Mouse (Mus musculus) heart, postnatal 0 days (tissue): Measurements from ENCODE around the gene Smyd1. TPM values are rescaled to one million over a fixed set of nuclear protein-coding genes. Genes with fewer than 3 reads are reported as not detected.
"Not testable (repeated sequence)": the region's sequence is repeated elsewhere in the genome, so short reads cannot be mapped to it uniquely, and the experiment has no call there.

Experiments used
- ATAC-seq: fragments of 200-750 bp; cut with Nextera tagmentation; 2 replicates; pipeline ENCODE4 v1.8.0; 2017; ENCODE audit warnings: low read depth, moderate number of reproducible peaks, moderate library complexity; ENCODE audit not compliant: insufficient read depth
- DNase-seq: peaks from one replicate; pipeline ENCODE4 v3.0.0-alpha.2; 2016; ENCODE audit warnings: low spot score
- H3K27ac ChIP-seq: fragments of 300-500 bp; sonication (generic); 2 replicates; pipeline ENCODE4 v1.5.1; 2014; ENCODE audit warnings: low read depth, mild to moderate bottlenecking
- H3K27me3 ChIP-seq: fragments of 300-500 bp; sonication (generic); 2 replicates; pipeline ENCODE4 v1.6.1; 2014; ENCODE audit warnings: low read length, mixed read lengths; ENCODE audit not compliant: control insufficient read depth, insufficient read depth
- H3K36me3 ChIP-seq: fragments of 300-500 bp; sonication (generic); replicated peaks from 2 replicates; pipeline ENCODE4 v1.6.1; 2014; ENCODE audit warnings: low read length, mixed read lengths; ENCODE audit not compliant: control insufficient read depth, insufficient read depth
- H3K4me1 ChIP-seq: fragments of 300-500 bp; sonication (generic); 2 replicates; pipeline ENCODE4 v1.6.1; 2014; ENCODE audit warnings: antibody characterized with exemption; ENCODE audit not compliant: control insufficient read depth, insufficient read depth
- H3K4me2 ChIP-seq: fragments of 300-500 bp; sonication (generic); 2 replicates; pipeline ENCODE4 v1.6.1; 2014; ENCODE audit warnings: low read depth, mild to moderate bottlenecking, low read length, moderate library complexity
- H3K4me3 ChIP-seq: fragments of 300-500 bp; sonication (generic); 2 replicates; pipeline ENCODE4 v1.5.1; 2014; ENCODE audit warnings: low read depth, low read length
- H3K9ac ChIP-seq: fragments of 300-500 bp; sonication (generic); replicated peaks from 2 replicates; pipeline ENCODE4 v1.6.1; 2014; ENCODE audit warnings: low read depth, low read length, mixed read lengths
- H3K9me3 ChIP-seq: fragments of 300-500 bp; sonication (generic); replicated peaks from 2 replicates; pipeline ENCODE4 v1.6.1; 2016; ENCODE audit warnings: low read length; ENCODE audit not compliant: control insufficient read depth
- CTCF ChIP-seq: IDR thresholded peaks from 2 replicates; pipeline ENCODE4 v1.5.1; 2016; ENCODE audit warnings: antibody characterized with exemption, control low read depth, low read depth
- EP300 ChIP-seq: IDR thresholded peaks from 2 replicates; pipeline ENCODE4 v1.6.1; 2016; ENCODE audit warnings: antibody characterized with exemption, low read depth
- WGBS: fragments of 180-500 bp; shearing (Covaris S2); extraction: QIAGEN DNeasy Blood & Tissue Kit; methylation state at CpG from one replicate; pipeline ENCODE4 v1.1.7; 2014; 5-methylcytosine and 5-hydroxymethylcytosine counted together
- polyA plus RNA-seq: library from polyadenylated mRNA; unstranded; fragments of >200 nt; fragmentation: Nextera tagmentation; extraction: Ambion mirVana; gene quantifications from 2 replicates; pipeline ENCODE4 v1.2.1, GENCODE M21; 2015
- total RNA-seq: library from RNA; depleted of rRNA; stranded (reverse); fragments of >200 nt; gene quantifications from 2 replicates; pipeline ENCODE4 v1.2.3, GENCODE M21; 2014; ENCODE audit warnings: low replicate concordance

The Smyd1 gene
- total and polyA plus RNA-seq, 2 experiments from 2014 or later = 106 to 316 TPM

GRCm38 (mm10) chr6:71333578-71334273 lies 11.7 kb upstream of the Smyd1 start:
- Histone ChIP-seq H3K4me1 (no peaks in the 10 kb centered on the region), H3K27me3 (no peaks in the 10 kb centered on the region), H3K4me3 (no peak overlapping the region), H3K9me3 (no peaks in the 10 kb centered on the region), H3K27ac (no peak overlapping the region; the same call in 1 of the 2 replicates), H3K9ac (no peak overlapping the region), H3K4me2 (no peak overlapping the region), H3K36me3 (no peaks in the 10 kb centered on the region)
- TF ChIP-seq EP300 = no peak
- no peak for TF ChIP-seq CTCF
- 88% methylated on average over 11 of the region's 11 CpGs for WGBS
- DNase-seq (no peak), ATAC-seq (no peak)

DNA sequence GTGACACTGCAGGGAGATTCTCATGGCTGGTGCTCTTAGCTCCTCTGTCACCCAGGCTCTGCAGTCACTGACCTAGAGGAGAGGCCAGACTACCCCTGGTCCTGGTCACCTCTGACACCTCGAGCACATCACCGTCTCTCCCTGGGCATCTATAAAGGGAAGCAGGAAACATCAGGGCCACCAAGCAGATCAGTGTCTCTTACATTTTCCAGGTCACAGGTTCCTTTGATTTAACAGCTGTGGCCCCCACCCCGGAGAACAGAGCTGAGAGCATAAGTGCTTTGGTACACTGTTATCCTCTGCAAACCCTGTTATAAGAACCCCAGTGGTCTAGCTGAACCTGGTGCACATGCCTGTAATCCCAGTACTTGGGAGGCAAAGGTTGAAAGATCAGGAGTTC lies 11.0 kb upstream of the Smyd1 start:
- 55% methylated on average over 3 of the region's 3 CpGs for WGBS
- Histone ChIP-seq H3K4me3 (no peak overlapping the region), H3K4me2 (no peak overlapping the region), H3K27me3 (no peaks in the 10 kb centered on the region), H3K36me3 (no peaks in the 10 kb centered on the region), H3K27ac (no peak overlapping the region; the same call in 1 of the 2 replicates), H3K9ac (no peak overlapping the region), H3K4me1 (no peaks in the 10 kb centered on the region), H3K9me3 (no peaks in the 10 kb centered on the region)
- ATAC-seq = no peak
- DNase-seq = no peak
- TF ChIP-seq CTCF = no peak

DNA sequence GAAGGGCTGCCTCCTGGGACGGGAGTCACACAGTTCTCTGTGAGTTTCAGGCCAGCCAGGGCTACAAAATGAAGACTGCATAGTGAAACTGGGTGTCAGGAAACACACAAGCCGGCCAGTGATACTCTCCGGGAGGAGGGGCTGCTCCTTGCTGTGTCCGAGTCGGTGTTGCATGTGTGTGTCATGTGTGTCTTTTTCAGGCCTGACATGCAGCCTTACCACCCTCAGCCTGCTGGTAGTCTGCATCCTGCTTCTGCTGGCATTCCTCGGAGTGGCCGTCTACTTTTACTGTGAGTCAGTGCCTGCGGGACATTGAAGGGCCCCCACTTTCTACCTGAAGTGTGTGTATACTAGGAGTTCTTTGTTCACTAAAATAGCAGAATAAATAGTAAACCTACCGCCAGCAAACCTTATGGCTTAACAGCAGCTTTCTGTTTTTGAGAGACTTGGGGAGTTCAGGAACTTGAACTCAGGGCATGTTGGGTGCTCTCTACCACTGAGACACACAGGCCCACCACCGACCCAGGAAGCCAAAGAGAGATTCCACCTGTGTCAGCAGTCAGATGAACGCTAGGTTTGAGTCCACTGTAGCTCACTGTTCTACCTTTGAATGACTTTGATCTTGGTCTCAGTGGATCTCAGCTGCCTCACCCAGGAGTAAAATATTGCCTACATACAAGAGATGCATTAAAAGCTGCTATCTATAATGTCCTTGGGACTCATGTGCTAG lies 10.4 kb upstream of the Smyd1 start:
- Histone ChIP-seq H3K27me3 (no peaks in the 10 kb centered on the region), H3K36me3 (no peaks in the 10 kb centered on the region), H3K4me1 (no peaks in the 10 kb centered on the region), H3K27ac (no peak overlapping the region; the same call in 1 of the 2 replicates), H3K9me3 (no peaks in the 10 kb centered on the region), H3K9ac (no peak overlapping the region), H3K4me2 (no peak overlapping the region), H3K4me3 (no peak overlapping the region)
- WGBS = 77% methylated on average over 11 of the region's 11 CpGs
- ATAC-seq (no peak), DNase-seq (no peak)
- no peak for TF ChIP-seq CTCF
- TF ChIP-seq EP300 = no peak

DNA sequence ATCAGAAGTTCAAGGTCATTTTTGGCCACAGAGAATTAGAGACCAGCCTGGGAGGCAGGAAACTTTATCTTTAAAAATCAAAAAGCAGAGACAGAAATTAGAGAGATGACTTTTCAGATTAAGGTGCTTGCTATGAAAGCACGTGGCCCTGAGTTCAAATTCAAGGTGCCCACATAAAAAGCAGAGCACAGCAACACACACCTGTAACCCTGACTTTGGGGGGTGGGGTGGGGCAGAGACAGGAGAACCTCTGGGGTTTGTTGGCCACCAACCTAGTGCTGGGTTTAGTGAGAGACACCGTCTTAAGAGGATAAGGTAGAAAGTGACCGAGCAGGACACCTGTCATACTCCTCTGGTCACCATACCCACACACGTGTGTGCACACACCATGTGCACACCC lies 9.5 kb upstream of the Smyd1 start:
- not testable (repeated sequence) for H3K4me1 ChIP-seq, H3K27me3 ChIP-seq, ATAC-seq, DNase-seq, H3K27ac ChIP-seq, H3K36me3 ChIP-seq, H3K4me3 ChIP-seq, H3K9ac ChIP-seq, H3K4me2 ChIP-seq, H3K9me3 ChIP-seq
- 76% methylated on average over 2 of the region's 4 CpGs for WGBS

- Histone ChIP-seq H3K4me3 (no peak overlapping the region), H3K27ac (peak overlapping the region; percentile 11; the same call in 1 of the 2 replicates), H3K4me2 (no peak overlapping the region), H3K36me3 (no peaks in the 10 kb centered on the region), H3K27me3 (no peaks in the 10 kb centered on the region), H3K9me3 (no peaks in the 10 kb centered on the region), H3K9ac (no peak overlapping the region), H3K4me1 (no peaks in the 10 kb centered on the region)
- 70% methylated on average over 7 of the region's 7 CpGs for WGBS
- DNase-seq (no peak), ATAC-seq (no peak)
- TF ChIP-seq CTCF (no peak), EP300 (no peak)
These were observed 8.5 kb upstream of the Smyd1 start for GRCm38 (mm10) chr6:71330486-71330885.

DNA sequence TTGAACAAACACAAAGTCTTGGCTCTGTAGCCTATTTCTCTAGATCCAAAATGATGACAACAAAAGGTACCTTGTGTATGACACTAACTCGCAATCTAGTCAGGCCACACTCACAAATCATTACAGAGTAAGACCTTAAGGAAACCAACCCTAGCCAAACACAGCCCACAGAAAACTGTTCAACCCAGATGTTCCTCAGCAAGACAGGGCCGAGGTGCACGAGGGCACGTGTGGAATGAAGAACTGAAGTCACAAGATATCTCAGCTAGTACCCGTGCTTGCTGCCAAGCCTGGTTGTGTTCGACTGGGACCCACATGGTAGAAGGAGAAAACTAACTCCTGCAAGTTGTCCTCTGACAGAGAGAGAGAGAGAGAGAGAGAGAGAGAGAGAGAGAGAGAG lies 7.8 kb upstream of the Smyd1 start:
- Histone ChIP-seq H3K9ac (no peak overlapping the region), H3K27me3 (no peaks in the 10 kb centered on the region), H3K4me1 (no peaks in the 10 kb centered on the region), H3K36me3 (no peaks in the 10 kb centered on the region), H3K27ac (no peak overlapping the region), H3K4me2 (no peak overlapping the region), H3K9me3 (no peaks in the 10 kb centered on the region), H3K4me3 (no peak overlapping the region)
- no peak for DNase-seq
- ATAC-seq = no peak
- WGBS = 76% methylated on average over 6 of the region's 6 CpGs
- TF ChIP-seq EP300 (no peak), CTCF (no peak)
